Mouse (Mus musculus): ENCODE data around the gene Terb2. TPM values are rescaled to one million over a fixed set of nuclear protein-coding genes. Genes with fewer than 3 reads are reported as not detected.

Terb2 gene
- not detected for polyA plus RNA-seq (2012; fragmentation: generic; extraction: Trizol)

DNA sequence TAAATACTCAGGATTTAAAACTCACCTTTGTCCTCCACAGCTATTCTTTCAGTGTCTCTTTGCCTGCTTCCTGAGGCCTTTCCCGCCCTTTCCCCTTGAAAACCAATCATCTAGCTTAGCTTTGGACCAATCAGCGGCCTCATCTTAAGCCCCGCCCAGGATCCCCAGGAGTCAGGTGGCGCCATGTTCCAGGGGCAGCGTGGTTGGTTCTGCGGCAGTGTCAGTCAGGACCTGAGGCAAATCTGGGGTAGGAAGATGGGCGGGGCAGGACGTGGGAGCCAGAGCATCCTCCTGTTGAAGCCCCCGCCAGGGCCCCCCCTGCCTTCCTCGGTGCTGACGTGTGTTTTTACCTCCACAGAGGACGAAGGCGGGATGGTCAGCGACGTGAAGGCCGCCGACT lies at the start of gene Terb2, which contains the start of gene Patl2:
Gene Terb2, plus strand, starts transcription at position 167 of the 400 bp plus-strand sequence.
Gene Patl2, minus strand, starts transcription at position 84 of the 400 bp plus-strand sequence.
- Histone ChIP-seq H3K27me3 (ENCODE audit: control insufficient read depth, insufficient read depth, insufficient read length) (no peaks in the 10 kb centered on the region), H3K4me3 (no peak within 1 kb of the TSS), H3K4me2 (ENCODE audit: low read depth) (no peak within 1 kb of the TSS), H3ac (ENCODE audit: control insufficient read depth, insufficient read length) (no peak within 1 kb of the TSS), H3K79me2 (ENCODE audit: control insufficient read depth, insufficient read depth) (no peaks in the 10 kb centered on the region), H3K36me3 (ENCODE audit: control insufficient read depth, insufficient read depth) (no peaks in the 10 kb centered on the region)
- no peak for TF ChIP-seq CEBPB (IDR thresholded peaks at IDR 0.05; ENCODE audit: insufficient read depth, poor library complexity, severe bottlenecking)
- TF ChIP-seq E2F4 (IDR thresholded peaks at IDR 0.05; ENCODE audit: insufficient read depth), result no peak
- TF ChIP-seq USF1 (IDR thresholded peaks at IDR 0.05; ENCODE audit: low read depth), result no peak
- TF ChIP-seq MYOG (IDR thresholded peaks at IDR 0.05; ENCODE audit: control insufficient read depth in 1 of 3, insufficient read depth in 1 of 3, insufficient read length in 2 of 3, low read depth in 2 of 3), result no peak
- no peak for TF ChIP-seq REST (IDR thresholded peaks at IDR 0.05; ENCODE audit: insufficient read depth, insufficient read length)
- no peak for TF ChIP-seq POLR2A (IDR thresholded peaks at IDR 0.05; ENCODE audit: insufficient read length, low read depth)
- TF ChIP-seq MAX (IDR thresholded peaks at IDR 0.05; ENCODE audit: low read depth), result no peak
- no peak for TF ChIP-seq SRF (IDR thresholded peaks at IDR 0.05; ENCODE audit: control insufficient read depth, insufficient read length, low read depth)
- no peak for TF ChIP-seq MYOD1 (IDR thresholded peaks at IDR 0.05; ENCODE audit: control insufficient read depth in 1 of 3, insufficient read length in 2 of 3, low read depth in 2 of 3)
- TF ChIP-seq TCF3 (IDR thresholded peaks at IDR 0.05; ENCODE audit: insufficient read length, low read depth), result no peak
- TF ChIP-seq TCF12 (IDR thresholded peaks at IDR 0.05; ENCODE audit: insufficient read depth, poor library complexity, severe bottlenecking), result no peak

- H3K36me3 ChIP-seq (ENCODE audit: control insufficient read depth, insufficient read depth), result no peaks in the 10 kb centered on the region
- no peak for TF ChIP-seq CEBPB (IDR thresholded peaks at IDR 0.05; ENCODE audit: insufficient read depth, poor library complexity, severe bottlenecking)
- TF ChIP-seq MAX (IDR thresholded peaks at IDR 0.05; ENCODE audit: low read depth), result no peak
- TF ChIP-seq E2F4 (IDR thresholded peaks at IDR 0.05; ENCODE audit: insufficient read depth), result no peak
- no peak for TF ChIP-seq USF1 (IDR thresholded peaks at IDR 0.05; ENCODE audit: low read depth)
- TF ChIP-seq POLR2A (IDR thresholded peaks at IDR 0.05; ENCODE audit: insufficient read length, low read depth), result no peak
- TF ChIP-seq POLR2AphosphoS2 (IDR thresholded peaks at IDR 0.05; ENCODE audit: insufficient read length, low read depth), result no peak
- no peak for TF ChIP-seq MYOD1 (IDR thresholded peaks at IDR 0.05; ENCODE audit: control insufficient read depth in 1 of 3, insufficient read length in 2 of 3, low read depth in 2 of 3)
- TF ChIP-seq REST (IDR thresholded peaks at IDR 0.05; ENCODE audit: insufficient read depth, insufficient read length), result no peak
- no peak for TF ChIP-seq TCF12 (IDR thresholded peaks at IDR 0.05; ENCODE audit: insufficient read depth, poor library complexity, severe bottlenecking)
- no peak for TF ChIP-seq MYOG (IDR thresholded peaks at IDR 0.05; ENCODE audit: control insufficient read depth in 1 of 3, insufficient read depth in 1 of 3, insufficient read length in 2 of 3, low read depth in 2 of 3)
- TF ChIP-seq SRF (IDR thresholded peaks at IDR 0.05; ENCODE audit: control insufficient read depth, insufficient read length, low read depth), result no peak
- TF ChIP-seq TCF3 (IDR thresholded peaks at IDR 0.05; ENCODE audit: insufficient read length, low read depth), result no peak
- no peak overlapping the region for H3ac ChIP-seq (ENCODE audit: control insufficient read depth, insufficient read length)
- H3K4me2 ChIP-seq (ENCODE audit: low read depth), result no peak overlapping the region
- no peak overlapping the region for H3K4me3 ChIP-seq
- H3K27me3 ChIP-seq (ENCODE audit: control insufficient read depth, insufficient read depth, insufficient read length), result no peaks in the 10 kb centered on the region
- no peaks in the 10 kb centered on the region for H3K79me2 ChIP-seq (ENCODE audit: control insufficient read depth, insufficient read depth)
These were observed 48.1 kb upstream of the Terb2 start for GRCm38 (mm10) chr2:122137839-122138465.

- no peaks in the 10 kb centered on the region for H3K79me2 ChIP-seq (ENCODE audit: control insufficient read depth, insufficient read depth)
- no peaks in the 10 kb centered on the region for H3K27me3 ChIP-seq (ENCODE audit: control insufficient read depth, insufficient read depth, insufficient read length)
- no peak overlapping the region for H3K4me2 ChIP-seq (ENCODE audit: low read depth)
- H3ac ChIP-seq (ENCODE audit: control insufficient read depth, insufficient read length), result no peak overlapping the region
- H3K36me3 ChIP-seq (ENCODE audit: control insufficient read depth, insufficient read depth), result no peaks in the 10 kb centered on the region
- TF ChIP-seq MAX (IDR thresholded peaks at IDR 0.05; ENCODE audit: low read depth) (no peak), POLR2AphosphoS2 (IDR thresholded peaks at IDR 0.05; ENCODE audit: insufficient read length, low read depth) (no peak), MYOD1 (IDR thresholded peaks at IDR 0.05; ENCODE audit: control insufficient read depth in 1 of 3, insufficient read length in 2 of 3, low read depth in 2 of 3) (no peak), TCF3 (IDR thresholded peaks at IDR 0.05; ENCODE audit: insufficient read length, low read depth) (no peak), CEBPB (IDR thresholded peaks at IDR 0.05; ENCODE audit: insufficient read depth, poor library complexity, severe bottlenecking) (no peak), SRF (IDR thresholded peaks at IDR 0.05; ENCODE audit: control insufficient read depth, insufficient read length, low read depth) (no peak), MYOG (IDR thresholded peaks at IDR 0.05; ENCODE audit: control insufficient read depth in 1 of 3, insufficient read depth in 1 of 3, insufficient read length in 2 of 3, low read depth in 2 of 3) (no peak), E2F4 (IDR thresholded peaks at IDR 0.05; ENCODE audit: insufficient read depth) (no peak), REST (IDR thresholded peaks at IDR 0.05; ENCODE audit: insufficient read depth, insufficient read length) (no peak), TCF12 (IDR thresholded peaks at IDR 0.05; ENCODE audit: insufficient read depth, poor library complexity, severe bottlenecking) (no peak), USF1 (IDR thresholded peaks at IDR 0.05; ENCODE audit: low read depth) (no peak)
- no peak overlapping the region for H3K4me3 ChIP-seq
These were observed 45.3 kb upstream of the Terb2 start for GRCm38 (mm10) chr2:122140815-122141214.

- Histone ChIP-seq H3K4me3 (no peak overlapping the region), H3ac (ENCODE audit: control insufficient read depth, insufficient read length) (no peak overlapping the region), H3K36me3 (ENCODE audit: control insufficient read depth, insufficient read depth) (no peaks in the 10 kb centered on the region), H3K4me2 (ENCODE audit: low read depth) (no peak overlapping the region), H3K27me3 (ENCODE audit: control insufficient read depth, insufficient read depth, insufficient read length) (no peaks in the 10 kb centered on the region), H3K79me2 (ENCODE audit: control insufficient read depth, insufficient read depth) (no peaks in the 10 kb centered on the region)
- no peak for TF ChIP-seq MYOG (IDR thresholded peaks at IDR 0.05; ENCODE audit: control insufficient read depth in 1 of 3, insufficient read depth in 1 of 3, insufficient read length in 2 of 3, low read depth in 2 of 3)
- no peak for TF ChIP-seq REST (IDR thresholded peaks at IDR 0.05; ENCODE audit: insufficient read depth, insufficient read length)
- TF ChIP-seq TCF12 (IDR thresholded peaks at IDR 0.05; ENCODE audit: insufficient read depth, poor library complexity, severe bottlenecking), result no peak
- TF ChIP-seq E2F4 (IDR thresholded peaks at IDR 0.05; ENCODE audit: insufficient read depth), result no peak
- TF ChIP-seq CEBPB (IDR thresholded peaks at IDR 0.05; ENCODE audit: insufficient read depth, poor library complexity, severe bottlenecking), result no peak
- no peak for TF ChIP-seq POLR2A (IDR thresholded peaks at IDR 0.05; ENCODE audit: insufficient read length, low read depth)
- no peak for TF ChIP-seq USF1 (IDR thresholded peaks at IDR 0.05; ENCODE audit: low read depth)
- TF ChIP-seq TCF3 (IDR thresholded peaks at IDR 0.05; ENCODE audit: insufficient read length, low read depth), result no peak
- TF ChIP-seq SRF (IDR thresholded peaks at IDR 0.05; ENCODE audit: control insufficient read depth, insufficient read length, low read depth), result no peak
These were observed 44.6 kb upstream of the Terb2 start for GRCm38 (mm10) chr2:122141332-122141967.

Data from myocyte (in vitro differentiated cells).